10 mouse cellular contexts compared by ENCODE assay signal in the genomic region with DNA sequence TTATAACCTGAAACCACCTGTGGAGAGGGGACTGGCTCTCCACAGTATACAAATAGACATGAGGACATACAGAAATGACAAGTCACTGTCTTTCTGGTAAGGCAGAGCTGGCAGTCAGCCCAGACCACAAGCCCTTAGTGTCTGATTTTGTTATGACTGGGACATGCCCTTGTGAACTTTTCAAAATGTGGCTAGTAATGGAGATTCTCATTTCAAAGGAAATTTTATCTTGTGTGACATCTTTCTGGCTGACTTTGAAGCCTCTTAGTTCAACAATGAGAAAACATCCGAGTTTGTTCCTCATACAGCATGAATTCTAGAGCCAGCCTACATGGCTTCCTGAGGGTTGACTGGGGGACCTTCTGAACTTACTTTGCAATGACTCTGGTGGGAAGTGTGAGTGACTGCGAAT.
DNase-seq lines count a peak whose midpoint lies in the region.
"Had no signal": no experiment of that assay in that cellular context is flagged by ENCODE, and none has a peak within 500 bp of the region (broad histone marks: within the 10 kb centered on the region; RNA-seq: fewer than 3 reads in every experiment).

No protein-coding gene starts in this region.

- intact Hi-C loops in left cerebral cortex, postnatal 4 days (cut with DNase I), result no loop called here
- intact Hi-C loops in left cerebral cortex, postnatal 25 days (cut with DNase I), result no loop called here

- DNase-seq in left cerebral cortex, postnatal 4 days, result peak; percentile 4
- DNase-seq in left cerebral cortex, postnatal 25 days (ENCODE audit: low spot score in 2 of 2), result no peak
- peak; percentile 58 for DNase-seq in Muller cell, postnatal 12 days (ENCODE audit: inconsistent ontology term)
- peak; percentile 58 for DNase-seq in adrenal gland, postnatal 25 days
- peak; percentile 9 for DNase-seq in lung, postnatal 25 days (ENCODE audit: low spot score)
- no peak for DNase-seq in embryo, embryonic 11 days
- no peak for DNase-seq in layer of hippocampus, postnatal 14 days (ENCODE audit: low spot score in 2 of 2)
- DNase-seq in layer of hippocampus, adult 18-20 months (ENCODE audit: low spot score in 2 of 2), result no peak
- DNase-seq: cerebellum, adult 11 months; retina, postnatal 1 day had no signal

Comparison
In these comparisons a context has a peak if more than half of its experiments do, and no peak if none do; other contexts are left out.
1. DNase-seq: peak in left cerebral cortex, postnatal 4 days (single experiment), Muller cell, postnatal 12 days (single experiment), adrenal gland, postnatal 25 days (single experiment) and lung, postnatal 25 days (single experiment); none in left cerebral cortex, postnatal 25 days (0 of 2), embryo, embryonic 11 days (single experiment), layer of hippocampus, postnatal 14 days (0 of 2) and layer of hippocampus, adult 18-20 months (0 of 2).